Mouse (Mus musculus) hindbrain, embryonic 11.5 days (tissue): ENCODE results near the gene Hk1. TPM values are rescaled to one million over a fixed set of nuclear protein-coding genes. Genes with fewer than 3 reads are reported as not detected.

Experiments used
- ATAC-seq: fragments of 200-750 bp; cut with Nextera tagmentation; 2 replicates; pipeline ENCODE4 v1.8.0; 2017; ENCODE audit warnings: mild to moderate bottlenecking, moderate TSS enrichment, moderate library complexity; ENCODE audit not compliant: low FRiP score
- DNase-seq: peaks from one replicate; pipeline ENCODE4 v3.0.0-alpha.2; 2015; ENCODE audit warnings: low spot score
- H3K27ac ChIP-seq: fragments of 300-500 bp; sonication (generic); 2 replicates; pipeline ENCODE4 v1.5.1; 2014; ENCODE audit warnings: mild to moderate bottlenecking, low read depth, low read length
- H3K27me3 ChIP-seq: fragments of 300-500 bp; sonication (generic); 2 replicates; pipeline ENCODE4 v1.6.1; 2014; ENCODE audit warnings: mild to moderate bottlenecking, low read length, moderate library complexity, mixed read lengths; ENCODE audit not compliant: control insufficient read depth, insufficient read depth
- H3K36me3 ChIP-seq: fragments of 300-500 bp; sonication (generic); 2 replicates; pipeline ENCODE4 v1.6.1; 2014; ENCODE audit warnings: mild to moderate bottlenecking, low read length, moderate library complexity, mixed read lengths; ENCODE audit not compliant: control insufficient read depth, insufficient read depth
- H3K4me1 ChIP-seq: fragments of 300-500 bp; sonication (generic); replicated peaks from 2 replicates; pipeline ENCODE4 v1.6.1; 2014; ENCODE audit warnings: low read length, mixed read lengths; ENCODE audit not compliant: control insufficient read depth, insufficient read depth
- H3K4me2 ChIP-seq: fragments of 300-500 bp; sonication (generic); replicated peaks from 2 replicates; pipeline ENCODE4 v1.6.1; 2014; ENCODE audit warnings: mild to moderate bottlenecking, low read depth, low read length
- H3K4me3 ChIP-seq: fragments of 300-500 bp; sonication (generic); 2 replicates; pipeline ENCODE4 v1.5.1; 2014; ENCODE audit warnings: low read depth, low read length
- H3K9ac ChIP-seq: fragments of 300-500 bp; sonication (generic); 2 replicates; pipeline ENCODE4 v1.6.1; 2014; ENCODE audit warnings: low read depth, low read length
- H3K9me3 ChIP-seq: fragments of 300-500 bp; sonication (generic); 2 replicates; pipeline ENCODE4 v1.6.1; 2016; ENCODE audit warnings: low read length; ENCODE audit not compliant: control insufficient read depth
- WGBS: fragments of 180-500 bp; shearing (Covaris S2); extraction: QIAGEN DNeasy Blood & Tissue Kit; methylation state at CpG from one replicate; pipeline ENCODE4 v1.1.7; 2014; 5-methylcytosine and 5-hydroxymethylcytosine counted together
- polyA plus RNA-seq: library from polyadenylated mRNA; unstranded; fragments of >200 nt; fragmentation: Nextera tagmentation; extraction: Ambion mirVana; gene quantifications from 2 replicates; pipeline ENCODE4 v1.2.1, GENCODE M21; 2014

Gene Hk1
- 18.2 and 25.4 TPM in 2 replicates for polyA plus RNA-seq

- no peak within 1 kb of the TSS for H3K4me3 ChIP-seq
- H3K4me2 ChIP-seq = no peak within 1 kb of the TSS
- no peak within 1 kb of the TSS for H3K27ac ChIP-seq
- H3K4me1 ChIP-seq = no peaks in the 10 kb centered on the region
- DNase-seq (no peak), ATAC-seq (no peak)
- H3K9me3 ChIP-seq = no peaks in the 10 kb centered on the region
- WGBS = 78% methylated on average over 1 of the region's 1 CpGs
- H3K36me3 ChIP-seq = no peaks in the 10 kb centered on the region
- H3K27me3 ChIP-seq = no peaks in the 10 kb centered on the region
- H3K9ac ChIP-seq = no peak within 1 kb of the TSS
Measured at GRCm38 (mm10) chr10:62379808-62380207, at the start of gene Hk1. Gene Hk1, minus strand, starts transcription at chr10:62379908.

GRCm38 (mm10) chr10:62425081-62425871 is 45.6 kb upstream of the Hk1 start:
- Histone ChIP-seq H3K27me3 (no peaks in the 10 kb centered on the region), H3K9ac (no peak overlapping the region), H3K36me3 (peaks cover 4% of the 10 kb centered on the region; the same call in 1 of the 2 replicates), H3K4me3 (no peak overlapping the region), H3K4me1 (no peaks in the 10 kb centered on the region), H3K4me2 (no peak overlapping the region), H3K27ac (no peak overlapping the region), H3K9me3 (no peaks in the 10 kb centered on the region)
- ATAC-seq (no peak), DNase-seq (no peak)
- WGBS = 63% methylated on average over 9 of the region's 9 CpGs

GRCm38 (mm10) chr10:62422255-62422654 is 42.5 kb upstream of the Hk1 start, which contains the start of gene Hkdc1:
Gene Hkdc1, minus strand, starts transcription at chr10:62422491.
- H3K4me2 ChIP-seq = no peak within 1 kb of the TSS
- H3K36me3 ChIP-seq = no peaks in the 10 kb centered on the region
- ATAC-seq (no peak), DNase-seq (no peak)
- no peak within 1 kb of the TSS for H3K27ac ChIP-seq
- no peak within 1 kb of the TSS for H3K4me3 ChIP-seq
- H3K9ac ChIP-seq = no peak within 1 kb of the TSS
- WGBS = 35% methylated on average over 15 of the region's 15 CpGs
- no peaks in the 10 kb centered on the region for H3K4me1 ChIP-seq
- no peaks in the 10 kb centered on the region for H3K27me3 ChIP-seq
- no peaks in the 10 kb centered on the region for H3K9me3 ChIP-seq

- Histone ChIP-seq H3K4me3 (no peak overlapping the region), H3K9ac (no peak overlapping the region), H3K27me3 (no peaks in the 10 kb centered on the region), H3K4me1 (no peaks in the 10 kb centered on the region), H3K9me3 (no peaks in the 10 kb centered on the region), H3K4me2 (no peak overlapping the region), H3K27ac (no peak overlapping the region), H3K36me3 (no peaks in the 10 kb centered on the region)
- WGBS = 80% methylated on average over 3 of the region's 3 CpGs
- ATAC-seq = no peak
- no peak for DNase-seq
Measured at GRCm38 (mm10) chr10:62421127-62421526, 41.4 kb upstream of the Hk1 start.

- H3K27ac ChIP-seq = no peak overlapping the region
- no peak for ATAC-seq
- no peaks in the 10 kb centered on the region for H3K27me3 ChIP-seq
- H3K4me3 ChIP-seq = no peak overlapping the region
- H3K4me1 ChIP-seq = no peaks in the 10 kb centered on the region
- no peaks in the 10 kb centered on the region for H3K9me3 ChIP-seq
- H3K9ac ChIP-seq = no peak overlapping the region
- no peak for DNase-seq
- H3K36me3 ChIP-seq = no peaks in the 10 kb centered on the region
- 75% methylated on average over 6 of the region's 6 CpGs for WGBS
- H3K4me2 ChIP-seq = no peak overlapping the region
Measured at GRCm38 (mm10) chr10:62420399-62420798, 40.7 kb upstream of the Hk1 start.

DNA sequence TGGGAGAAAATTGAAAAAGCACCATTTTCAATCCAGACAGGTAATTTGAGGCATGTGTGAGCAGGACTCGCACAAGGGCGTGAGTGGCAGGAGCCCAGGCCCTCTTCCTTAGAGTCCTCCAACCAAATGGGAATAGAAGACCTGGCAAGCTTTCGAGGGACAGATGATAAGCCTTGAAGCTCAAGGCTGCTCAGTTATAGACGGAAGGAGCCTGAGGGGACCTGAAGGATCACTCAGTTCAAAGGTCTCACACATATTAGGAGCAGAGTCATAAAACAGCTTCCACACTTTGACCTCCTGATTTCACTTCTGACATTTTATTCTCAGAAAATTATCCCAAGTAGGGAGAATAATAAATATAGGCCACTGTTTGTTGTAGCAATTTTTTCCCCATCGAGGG is 39.7 kb upstream of the Hk1 start:
- no peaks in the 10 kb centered on the region for H3K36me3 ChIP-seq
- H3K4me3 ChIP-seq = no peak overlapping the region
- no peak overlapping the region for H3K9ac ChIP-seq
- no peak overlapping the region for H3K27ac ChIP-seq
- H3K9me3 ChIP-seq = no peaks in the 10 kb centered on the region
- H3K4me1 ChIP-seq = no peaks in the 10 kb centered on the region
- DNase-seq (no peak), ATAC-seq (no peak)
- 81% methylated on average over 5 of the region's 5 CpGs for WGBS
- H3K4me2 ChIP-seq = no peak overlapping the region
- no peaks in the 10 kb centered on the region for H3K27me3 ChIP-seq

DNA sequence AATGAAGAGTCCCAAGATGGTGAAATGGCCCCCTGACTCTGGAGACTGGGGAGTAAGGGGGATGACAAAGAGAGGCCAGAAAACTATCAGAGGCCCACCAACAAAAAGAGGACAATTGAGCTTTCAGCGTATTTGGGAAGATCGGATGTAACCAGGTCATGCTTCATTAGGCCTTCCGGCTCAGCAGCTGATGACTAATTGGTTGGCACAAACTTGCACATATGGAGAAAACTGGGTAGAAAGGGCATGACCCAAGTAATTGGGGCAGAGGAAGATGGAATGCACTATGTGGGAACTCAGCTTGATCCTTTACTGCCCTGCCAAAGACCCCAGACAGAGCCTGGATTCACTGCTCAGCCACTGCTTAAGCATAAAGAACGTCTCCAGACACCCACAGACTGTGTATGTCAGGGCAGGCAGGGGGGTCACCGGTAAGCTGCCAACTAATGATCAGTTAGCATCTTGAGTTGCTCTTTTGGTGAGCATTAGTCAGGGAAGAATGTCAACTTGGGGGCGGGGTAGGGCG is 39.2 kb upstream of the Hk1 start:
- Histone ChIP-seq H3K4me2 (no peak overlapping the region), H3K4me1 (no peaks in the 10 kb centered on the region), H3K9me3 (no peaks in the 10 kb centered on the region), H3K27me3 (no peaks in the 10 kb centered on the region), H3K4me3 (no peak overlapping the region), H3K27ac (no peak overlapping the region), H3K36me3 (no peaks in the 10 kb centered on the region), H3K9ac (no peak overlapping the region)
- ATAC-seq (no peak), DNase-seq (no peak)
- 44% methylated on average over 7 of the region's 7 CpGs for WGBS

- no peak for ATAC-seq
- Histone ChIP-seq H3K4me2 (no peak overlapping the region), H3K4me3 (no peak overlapping the region), H3K27ac (no peak overlapping the region), H3K36me3 (no peaks in the 10 kb centered on the region), H3K9ac (no peak overlapping the region), H3K27me3 (no peaks in the 10 kb centered on the region), H3K9me3 (no peaks in the 10 kb centered on the region), H3K4me1 (no peaks in the 10 kb centered on the region)
- DNase-seq = no peak
- 59% methylated on average over 4 of the region's 4 CpGs for WGBS
Measured at GRCm38 (mm10) chr10:62413606-62413982, 33.9 kb upstream of the Hk1 start.
